8 mouse cellular contexts compared by ENCODE assay signal in genomic region chr6:91285814-91286545, GRCm38 (mm10).
DNase-seq lines count a peak whose midpoint lies in the region; ATAC-seq and TF ChIP-seq lines count a peak whose summit lies in the region.

No protein-coding gene starts in this region.

- no peak for TF ChIP-seq POLR2A in lung, adult 2 months (IDR thresholded peaks at IDR 0.05; ENCODE audit: borderline replicate concordance, extremely low read depth, low read depth, low read length)

- no peak for DNase-seq in frontal cortex, postnatal 10 days (ENCODE audit: low spot score in 2 of 2)
- no peak for DNase-seq in c-Kit-positive CD71-positive TER-119-positive erythroid progenitor cells, embryonic 14.5 days (ENCODE audit: low spot score)
- DNase-seq in cerebellum, adult 9-11 months: no peak
- DNase-seq in lung, adult 2 months: no peak

- peak; percentile 8; the same call in 1 of the 2 replicates for ATAC-seq in frontal cortex, adult (ENCODE audit: low TSS enrichment)
- peak; percentile 7 for ATAC-seq in forebrain, embryonic 16.5 days
- no peak for ATAC-seq in liver, embryonic 12.5 days

- H3K27ac ChIP-seq in forebrain, embryonic 16.5 days (ENCODE audit: low read length): no peak overlapping the region; the same call in 1 of the 2 replicates
- no peak overlapping the region for H3K27ac ChIP-seq in liver, embryonic 12.5 days

- H3K36me3 ChIP-seq in E14TG2a.4 (ENCODE audit: insufficient read depth, low read length): no peaks in the 10 kb centered on the region
- H3K36me3 ChIP-seq in forebrain, embryonic 16.5 days (ENCODE audit: control insufficient read depth, insufficient read depth): no peaks in the 10 kb centered on the region
- H3K36me3 ChIP-seq in liver, embryonic 12.5 days: no peaks in the 10 kb centered on the region

- peaks cover 30% of the 10 kb centered on the region for H3K4me1 ChIP-seq in E14TG2a.4 (replicated peaks; ENCODE audit: low read depth, low read length)
- H3K4me1 ChIP-seq in forebrain, embryonic 16.5 days (replicated peaks; ENCODE audit: control insufficient read depth, insufficient read depth, low read length): peaks cover 43% of the 10 kb centered on the region
- H3K4me1 ChIP-seq in liver, embryonic 12.5 days: no peaks in the 10 kb centered on the region
- H3K4me1 ChIP-seq in lung, adult 2 months (ENCODE audit: control insufficient read depth, insufficient read depth, low read length): peaks cover 7% of the 10 kb centered on the region; the same call in 1 of the 2 replicates

- H3K9me3 ChIP-seq in E14TG2a.4 (ENCODE audit: low read length): no peaks in the 10 kb centered on the region
- no peaks in the 10 kb centered on the region for H3K9me3 ChIP-seq in forebrain, embryonic 16.5 days (ENCODE audit: control insufficient read depth, low read length)
- H3K9me3 ChIP-seq in liver, embryonic 12.5 days (replicated peaks): no peaks in the 10 kb centered on the region

- H3K9ac ChIP-seq in forebrain, embryonic 16.5 days (replicated peaks; ENCODE audit: low read depth, low read length): peak overlapping the region; percentile 74
- no peak overlapping the region for H3K9ac ChIP-seq in liver, embryonic 12.5 days

- peak overlapping the region; percentile 87 for H3K4me2 ChIP-seq in forebrain, embryonic 16.5 days (ENCODE audit: low read length)
- H3K4me2 ChIP-seq in liver, embryonic 12.5 days: 0 out of 2 replicates have a peak overlapping the region, but pooled peaks have one; percentile 38

- peak overlapping the region; percentile 78 for H3K4me3 ChIP-seq in E14TG2a.4 (replicated peaks; ENCODE audit: low read length)
- peak overlapping the region; percentile 40 for H3K4me3 ChIP-seq in forebrain, embryonic 16.5 days (replicated peaks; ENCODE audit: low read length)
- H3K4me3 ChIP-seq in liver, embryonic 12.5 days: no peak overlapping the region
- H3K4me3 ChIP-seq in lung, adult 2 months (replicated peaks; ENCODE audit: extremely low read depth, low read depth, low read length): no peak overlapping the region

- WGBS in forebrain, embryonic 16.5 days: 28% methylated on average over 30 of the region's 30 CpGs
- 36% methylated on average over 30 of the region's 30 CpGs for WGBS in liver, embryonic 12.5 days (ENCODE audit: insufficient replicate concordance)
- WGBS in lung, adult 2 months: 31% methylated on average over 30 of the region's 30 CpGs

- no peak for TF ChIP-seq CTCF in E14TG2a.4 (conservative IDR thresholded peaks at IDR 0.05; ENCODE audit: low read length)
- no peak for TF ChIP-seq CTCF in lung, adult 2 months (IDR thresholded peaks at IDR 0.05; ENCODE audit: insufficient read depth, low read length)

- H3K27me3 ChIP-seq in E14TG2a.4 (ENCODE audit: insufficient read depth, low read length): peaks cover 94% of the 10 kb centered on the region
- no peaks in the 10 kb centered on the region for H3K27me3 ChIP-seq in forebrain, embryonic 16.5 days (replicated peaks; ENCODE audit: control insufficient read depth, insufficient read depth, low read length)
- H3K27me3 ChIP-seq in liver, embryonic 12.5 days (replicated peaks): peaks cover 90% of the 10 kb centered on the region

Comparison
In these comparisons a context has a peak if more than half of its experiments do, and no peak if none do; other contexts are left out.
1. H3K4me3 ChIP-seq: peak in E14TG2a.4 (single experiment) and forebrain, embryonic 16.5 days (single experiment); none in liver, embryonic 12.5 days (single experiment) and lung, adult 2 months (single experiment).